Mouse (Mus musculus) lung, postnatal 4 days (tissue): ENCODE data around the gene Sla2.
A peak's percentile ranks its signal among the peaks of the same experiment; 100 is the strongest.
"Not testable (repeated sequence)": the region's sequence is repeated elsewhere in the genome, so short reads cannot be mapped to it uniquely, and the experiment has no call there.

Experiments
- DNase-seq, 2 experiments: peaks; one replicate each; pipeline ENCODE4 v3.0.0; 2021

Sla2 gene

GRCm38 (mm10) chr2:156863487-156864160 is 23.4 kb downstream of the Sla2 start:
- peak; percentile 81 to 86 for DNase-seq

- DNase-seq = peak; percentile 99
Observed at GRCm38 (mm10) chr2:156862772-156863486, 24.1 kb downstream of the Sla2 start, which contains the start of gene Rab5if. Rab5if (plus strand) TSS chr2:156863128.

GRCm38 (mm10) chr2:156862041-156862717 is 24.8 kb downstream of the Sla2 start:
- peak; percentile 56 for DNase-seq

GRCm38 (mm10) chr2:156858671-156859070 is 28.3 kb downstream of the Sla2 start:
- no peak for DNase-seq

- DNase-seq = no peak
Observed at GRCm38 (mm10) chr2:156857835-156858234, 29.2 kb downstream of the Sla2 start, which contains the start of gene 4930518I15Rik. 4930518I15Rik (minus strand) TSS chr2:156857946.

- no peak for DNase-seq
Observed at GRCm38 (mm10) chr2:156857385-156857791, 29.6 kb downstream of the Sla2 start.

GRCm38 (mm10) chr2:156856311-156856710 is 30.7 kb downstream of the Sla2 start:
- DNase-seq = no peak

- peak in 1 of 2 experiments; percentile 61 for DNase-seq
Observed at GRCm38 (mm10) chr2:156853999-156854771, 32.8 kb downstream of the Sla2 start.

- DNase-seq = not testable (repeated sequence)
Observed at GRCm38 (mm10) chr2:156853584-156853983, 33.4 kb downstream of the Sla2 start.

GRCm38 (mm10) chr2:156850505-156850904 is 36.5 kb downstream of the Sla2 start:
- no peak for DNase-seq

- DNase-seq = peak in 1 of 2 experiments; percentile 50
Observed at GRCm38 (mm10) chr2:156848526-156849182, 38.3 kb downstream of the Sla2 start.

GRCm38 (mm10) chr2:156847653-156848052 is 39.3 kb downstream of the Sla2 start:
- no peak for DNase-seq

GRCm38 (mm10) chr2:156844715-156845114 is 42.3 kb downstream of the Sla2 start:
- DNase-seq = no peak

- DNase-seq = no peak
Observed at GRCm38 (mm10) chr2:156843331-156843730, 43.7 kb downstream of the Sla2 start.

GRCm38 (mm10) chr2:156842711-156843110 is 44.3 kb downstream of the Sla2 start:
- DNase-seq = no peak

- DNase-seq = peak; percentile 62 to 68
Observed at GRCm38 (mm10) chr2:156841841-156842706, 44.9 kb downstream of the Sla2 start.

- peak; percentile 75 to 83 for DNase-seq
Observed at GRCm38 (mm10) chr2:156841028-156841840, 45.8 kb downstream of the Sla2 start.

GRCm38 (mm10) chr2:156840301-156841027 is 46.5 kb downstream of the Sla2 start:
- DNase-seq = peak; percentile 56 to 63
